Mouse (Mus musculus): ENCODE measurements around the gene Foxd4.

DNA sequence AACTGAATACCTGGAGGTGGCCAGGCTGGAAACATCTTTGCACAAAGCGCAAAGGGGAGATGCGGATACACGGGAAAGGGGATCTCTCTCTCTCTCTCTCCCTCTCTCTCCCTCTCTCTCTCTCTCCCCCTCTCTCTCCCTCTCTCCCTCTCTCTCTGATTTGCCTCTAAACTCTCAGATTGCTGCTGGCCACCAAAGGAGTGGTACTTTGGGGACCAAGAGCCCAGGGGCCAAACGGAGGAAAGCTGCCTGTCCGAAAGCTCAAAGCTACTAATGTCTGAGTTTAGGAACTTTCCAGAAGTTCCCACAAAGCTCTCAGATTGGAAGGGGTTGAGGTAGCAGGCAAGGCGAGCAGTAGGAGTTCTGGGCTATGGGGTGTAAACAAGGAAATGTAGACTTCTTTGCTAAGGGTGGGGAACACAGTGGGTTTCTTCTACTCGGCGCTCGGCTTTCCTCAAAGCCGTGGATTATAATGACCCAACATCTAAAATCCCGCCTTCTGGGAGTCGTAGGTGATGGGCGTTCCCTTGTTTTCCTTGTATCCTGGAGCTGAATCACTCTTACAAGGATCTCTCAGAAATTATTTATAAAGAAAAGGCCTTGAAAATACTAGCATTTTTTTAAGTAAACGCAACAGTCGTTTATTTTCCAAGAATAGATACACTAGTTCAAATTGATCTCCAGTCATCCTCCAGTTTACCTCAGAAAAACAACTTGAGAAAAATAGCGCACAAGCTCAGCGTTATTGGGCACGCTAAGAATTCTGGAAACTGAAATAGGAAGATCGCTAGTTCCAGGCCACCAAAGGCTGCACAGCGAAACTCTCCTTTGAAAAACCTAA is 2.9 kb downstream of the Foxd4 start:
- TF ChIP-seq CTCF (IDR thresholded peaks at IDR 0.05; ENCODE audit: control insufficient read depth, insufficient read depth, low read length) (no peak), POLR2A (IDR thresholded peaks at IDR 0.05; ENCODE audit: borderline replicate concordance, control insufficient read depth, low read depth, low read length) (no peak)

Measured in bone marrow, adult 2 months (tissue).